Mouse (Mus musculus) CH12.LX (cell line): ENCODE data around the gene Lrmda. TPM values are rescaled to one million over a fixed set of nuclear protein-coding genes. Genes with fewer than 3 reads are reported as not detected.

Experiments used
- DNase-seq: peaks from one replicate; pipeline ENCODE4 v3.0.0-alpha.2; 2013; ENCODE audit errors: extremely low read depth
- H3K27ac ChIP-seq: 2 replicates; pipeline ENCODE4 v1.5.1; 2012; ENCODE audit warnings: low read depth, mild to moderate bottlenecking, control low read depth, moderate library complexity; ENCODE audit not compliant: insufficient read depth
- H3K27me3 ChIP-seq: replicated peaks from 2 replicates; pipeline ENCODE3; 2012; ENCODE audit warnings: inconsistent platforms
- H3K36me3 ChIP-seq, 2 experiments: replicated peaks in 1 of 2; 2 replicates each; pipeline versions ENCODE3 to v1.6.1; 2012; ENCODE audit warnings: inconsistent platforms in 1 of 2, low read length in 1 of 2, mild to moderate bottlenecking in 1 of 2, mixed read lengths in 1 of 2, moderate library complexity in 1 of 2; ENCODE audit not compliant: control insufficient read depth in 1 of 2, insufficient read depth in 1 of 2
- H3K4me1 ChIP-seq, 2 experiments: 2 replicates each; pipeline ENCODE4 v1.6.1; 2012; ENCODE audit warnings: inconsistent platforms in 1 of 2, moderate library complexity in 1 of 2; ENCODE audit not compliant: insufficient read depth in 2 of 2, control insufficient read depth in 1 of 2
- H3K4me2 ChIP-seq: 2 replicates; pipeline ENCODE4 v1.6.1; 2012; ENCODE audit warnings: low read depth, mild to moderate bottlenecking, control low read depth; ENCODE audit not compliant: poor library complexity, insufficient read depth, severe bottlenecking
- H3K4me3 ChIP-seq, 3 experiments: fragments of 150-350 bp in 1 of 3; sonication (generic) in 1 of 3; replicated peaks in 1 of 3; 2 replicates each; pipeline versions ENCODE3 to v1.5.1; 2011 to 2012; ENCODE audit warnings: low read depth in 2 of 3, low read length in 2 of 3, mild to moderate bottlenecking in 2 of 3, moderate library complexity in 2 of 3, control low read depth in 1 of 3, improper control_type of control experiment in 1 of 3, inconsistent platforms in 1 of 3, mixed read lengths in 1 of 3; ENCODE audit not compliant: poor library complexity in 1 of 3
- H3K79me2 ChIP-seq: replicated peaks from 2 replicates; pipeline ENCODE4 v1.6.1; 2012; ENCODE audit warnings: mild to moderate bottlenecking, moderate library complexity; ENCODE audit not compliant: control insufficient read depth, poor library complexity, insufficient read depth, severe bottlenecking; ENCODE audit errors: extremely low read depth
- H3K9ac ChIP-seq: 2 replicates; pipeline ENCODE4 v1.6.1; 2012; ENCODE audit warnings: low read depth, mild to moderate bottlenecking, control low read depth, moderate library complexity; ENCODE audit not compliant: insufficient read depth
- H3K9me3 ChIP-seq: replicated peaks from 2 replicates; pipeline ENCODE3; 2012; ENCODE audit warnings: low read length, inconsistent platforms, mixed read lengths
- BHLHE40 ChIP-seq: IDR thresholded peaks from 2 replicates; pipeline ENCODE4 v1.6.1; 2011; ENCODE audit warnings: mild to moderate bottlenecking, low read depth, low read length, improper control_type of control experiment
- CHD2 ChIP-seq: IDR thresholded peaks from 2 replicates; pipeline ENCODE4 v1.6.1; 2011; ENCODE audit warnings: low read length, improper control_type of control experiment
- CTCF ChIP-seq, 2 experiments: IDR thresholded peaks in 1 of 2; conservative IDR thresholded peaks in 1 of 2; 2 replicates each; pipeline ENCODE4 v1.5.1; 2011 to 2012; ENCODE audit warnings: low read depth in 2 of 2, low read length in 2 of 2, improper control_type of control experiment in 1 of 2, inconsistent platforms in 1 of 2, mild to moderate bottlenecking in 1 of 2, moderate library complexity in 1 of 2
- E2F4 ChIP-seq: IDR thresholded peaks from 2 replicates; pipeline ENCODE4 v1.6.1; 2011; ENCODE audit warnings: low read depth, low read length, improper control_type of control experiment; ENCODE audit not compliant: insufficient replicate concordance
- JUND ChIP-seq: conservative IDR thresholded peaks from 2 replicates; pipeline ENCODE4 v1.6.1; 2011; ENCODE audit warnings: low read depth, low read length, improper control_type of control experiment
- MAFK ChIP-seq: IDR thresholded peaks from 2 replicates; pipeline ENCODE4 v1.6.1; 2011; ENCODE audit warnings: low read length, improper control_type of control experiment; ENCODE audit not compliant: insufficient replicate concordance
- MAX ChIP-seq: IDR thresholded peaks from 2 replicates; pipeline ENCODE4 v1.6.1; 2011; ENCODE audit warnings: low read length, improper control_type of control experiment
- MXI1 ChIP-seq: IDR thresholded peaks from 2 replicates; pipeline ENCODE4 v1.6.1; 2011; ENCODE audit warnings: mild to moderate bottlenecking, low read depth, low read length, improper control_type of control experiment
- NELFE ChIP-seq: IDR thresholded peaks from 2 replicates; pipeline ENCODE4 v1.6.1; 2011; ENCODE audit warnings: low read depth, low read length, improper control_type of control experiment
- PAX5 ChIP-seq: IDR thresholded peaks from 2 replicates; pipeline ENCODE4 v1.6.1; 2012; ENCODE audit warnings: low read length, inconsistent platforms, mixed read lengths
- POLR2AphosphoS2 ChIP-seq: IDR thresholded peaks from 2 replicates; pipeline ENCODE4 v1.6.1; 2011; ENCODE audit warnings: low read depth, low read length, improper control_type of control experiment
- RAD21 ChIP-seq: IDR thresholded peaks from 2 replicates; pipeline ENCODE4 v1.6.1; 2011; ENCODE audit warnings: low read depth, mild to moderate bottlenecking, low read length, improper control_type of control experiment, moderate library complexity
- SIN3A ChIP-seq: IDR thresholded peaks from 2 replicates; pipeline ENCODE4 v1.6.1; 2012; ENCODE audit warnings: low read length, improper control_type of control experiment, inconsistent platforms
- SMC3 ChIP-seq: IDR thresholded peaks from 2 replicates; pipeline ENCODE4 v1.6.1; 2011; ENCODE audit warnings: low read depth, low read length, improper control_type of control experiment
- TBP ChIP-seq: conservative IDR thresholded peaks from 2 replicates; pipeline ENCODE4 v1.6.1; 2011; ENCODE audit warnings: low read depth, low read length, improper control_type of control experiment
- ZC3H11A ChIP-seq: IDR thresholded peaks from 2 replicates; pipeline ENCODE4 v1.6.1; 2012; ENCODE audit warnings: low read depth, mild to moderate bottlenecking, inconsistent platforms, low read length, improper control_type of control experiment
- ZKSCAN1 ChIP-seq: IDR thresholded peaks from 2 replicates; pipeline ENCODE4 v1.6.1; 2012; ENCODE audit warnings: low read depth, inconsistent platforms, low read length, improper control_type of control experiment, borderline replicate concordance
- ZNF384 ChIP-seq: IDR thresholded peaks from 2 replicates; pipeline ENCODE4 v1.6.1; 2012; ENCODE audit warnings: low read depth, low read length, improper control_type of control experiment, inconsistent platforms
- dilution Hi-C: fragments of 300-500 bp; cut with MboI; formaldehyde crosslinking; loops from 2 replicates; pipeline ENCODE4 v1.14.3; 2020; ENCODE audit warnings: low sequenced_read_pairs; ENCODE audit not compliant: extremely low pct_unique_long_range_greater_than_20kb, extremely low pct_ligation_motif_present
- in situ Hi-C: fragments of 300-500 bp; cut with MboI; formaldehyde crosslinking; loops from 3 replicates; pipeline ENCODE4 v1.14.3; 2019; ENCODE audit warnings: low sequenced_read_pairs, low pct_ligation_motif_present, low pct_unique_long_range_greater_than_20kb, mixed read lengths
- polyA plus RNA-seq: library from polyadenylated mRNA; unstranded; fragments of >175 nt; gene quantifications from 2 replicates; pipeline ENCODE4 v1.2.1, GENCODE M21; 2012; ENCODE audit warnings: low read depth; ENCODE audit not compliant: insufficient read length
- total RNA-seq, 2 experiments: library from RNA; depleted of rRNA; stranded (reverse); fragments of 300-350 nt in 1 of 2; fragments of >200 nt in 1 of 2; gene quantifications; 2 replicates each; pipeline ENCODE4 v1.2.3; 2012 to 2014

Gene Lrmda
- total and polyA plus RNA-seq, 3 experiments = 0.89 to 3.7 (median 1.9) TPM

DNA sequence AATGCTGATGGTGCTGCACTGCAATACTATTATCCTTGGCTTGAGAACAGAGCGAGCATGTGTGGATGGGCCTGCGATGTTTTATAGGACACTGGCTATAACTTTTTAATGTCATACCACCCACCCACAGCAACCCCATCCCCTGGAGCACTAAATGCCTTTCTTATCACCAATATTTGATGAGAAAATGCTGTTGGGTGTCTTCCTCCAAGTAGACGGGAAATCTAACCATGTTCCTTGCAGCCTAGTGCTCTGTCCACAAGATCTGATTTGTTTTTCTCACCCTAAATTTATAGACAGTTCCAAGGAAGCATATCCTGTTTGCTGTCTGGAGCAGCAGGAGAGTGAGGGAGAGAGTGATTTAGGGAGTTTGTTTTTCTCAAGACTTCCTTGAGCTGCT, 738.0 kb downstream of the Lrmda start:
- Histone ChIP-seq H3K4me1 (peaks cover 0 to 9% of the 10 kb centered on the region in 2 experiments; a peak in 1 of 4 replicates), H3K36me3 (no peaks in the 10 kb centered on the region), H3K27me3 (no peaks in the 10 kb centered on the region), H3K4me3 (no peak overlapping the region)
- in situ Hi-C loops = no loop called here
- TF ChIP-seq ZC3H11A = no peak
- TF ChIP-seq ZNF384 = no peak
- TF ChIP-seq BHLHE40 = no peak
- TF ChIP-seq MXI1 = no peak
- TF ChIP-seq SMC3 = no peak
- TF ChIP-seq E2F4 = no peak
- TF ChIP-seq JUND = no peak
- no peak for TF ChIP-seq NELFE
- no peak for TF ChIP-seq POLR2AphosphoS2
- no peak for TF ChIP-seq CHD2
- TF ChIP-seq, all 38 proteins: peak for 0
- Histone ChIP-seq H3K9me3 (no peaks in the 10 kb centered on the region), H3K4me2 (no peak overlapping the region), H3K79me2 (no peaks in the 10 kb centered on the region), H3K9ac (no peak overlapping the region), H3K27ac (no peak overlapping the region)
- DNase-seq = no peak
- dilution Hi-C loops = no loop called here

- H3K27ac ChIP-seq = no peak overlapping the region
- in situ Hi-C loops = no loop called here
These were observed 739.7 kb downstream of the Lrmda start for GRCm38 (mm10) chr14:22759216-22759615.

DNA sequence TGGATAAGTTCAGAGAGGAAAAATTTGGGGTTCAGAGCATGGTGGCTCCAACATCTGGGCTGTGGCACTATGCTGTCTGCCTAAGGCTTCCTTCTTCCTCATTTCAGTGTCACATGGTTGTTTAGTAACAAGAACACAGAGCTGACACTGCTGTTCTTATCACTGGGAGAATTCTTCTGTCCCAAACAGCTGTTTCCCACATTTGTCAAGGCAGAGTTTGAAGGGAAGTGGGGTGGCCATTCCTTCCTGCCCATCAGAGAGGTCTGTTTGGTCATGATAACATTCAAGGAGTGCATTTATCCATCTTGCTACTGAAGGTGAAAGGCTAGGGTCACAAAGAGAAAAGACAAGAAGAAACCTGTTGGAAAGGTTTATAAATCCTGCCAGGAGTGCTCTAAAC, 740.2 kb downstream of the Lrmda start:
- DNase-seq = no peak
- Histone ChIP-seq H3K9ac (no peak overlapping the region), H3K79me2 (no peaks in the 10 kb centered on the region), H3K36me3 (no peaks in the 10 kb centered on the region), H3K4me2 (no peak overlapping the region), H3K27ac (no peak overlapping the region), H3K9me3 (no peaks in the 10 kb centered on the region), H3K4me1 (peaks cover 0 to 9% of the 10 kb centered on the region in 2 experiments; a peak in 1 of 4 replicates), H3K4me3 (no peak overlapping the region), H3K27me3 (no peaks in the 10 kb centered on the region)
- no peak for TF ChIP-seq RAD21
- in situ Hi-C loops (no loop called here), dilution Hi-C loops (no loop called here)

More at GRCm38 (mm10) chr14:22759216-22759615, 739.7 kb downstream of the Lrmda start:
- no peak for TF ChIP-seq CHD2
- TF ChIP-seq ZC3H11A = no peak
- no peak for TF ChIP-seq CTCF (conservative IDR thresholded peaks at IDR 0.05 in 1 of 2, IDR thresholded peaks at IDR 0.05 in 1 of 2; ENCODE audit: low read depth in 2 of 2, low read length in 2 of 2)
- TF ChIP-seq PAX5 = no peak
- TF ChIP-seq ZKSCAN1 = no peak
- no peak for TF ChIP-seq MAFK
- no peak for TF ChIP-seq MAX
- no peak for TF ChIP-seq TBP
- no peak for TF ChIP-seq SIN3A
- no peaks in the 10 kb centered on the region for H3K9me3 ChIP-seq
- dilution Hi-C loops = no loop called here
- H3K79me2 ChIP-seq = no peaks in the 10 kb centered on the region
- H3K9ac ChIP-seq = no peak overlapping the region
- no peak overlapping the region for H3K4me3 ChIP-seq
- H3K27me3 ChIP-seq = no peaks in the 10 kb centered on the region
- DNase-seq = no peak
- H3K4me1 ChIP-seq = peaks cover 0 to 9% of the 10 kb centered on the region in 2 experiments; a peak in 1 of 4 replicates
- H3K36me3 ChIP-seq = no peaks in the 10 kb centered on the region
- H3K4me2 ChIP-seq = no peak overlapping the region
